Mouse (Mus musculus) embryonic stem cell, embryonic (primary cell): ENCODE results near the gene Rplp1.

Experiments used
- CTCF ChIA-PET, 4 experiments: fragments of 300-600 bp in 2 of 4; fragments of 350-600 bp in 2 of 4; sonication (Branson Sonifier 250); formaldehyde crosslinking; loops; one replicate each; lab custom pipeline; 2022; ENCODE audit warnings: inconsistent platforms in 2 of 4; lab: Charles Lee
- POLR2A ChIA-PET, 4 experiments: fragments of 300-600 bp in 2 of 4; fragments of 350-600 bp in 2 of 4; sonication (Branson Sonifier 250); formaldehyde crosslinking; loops; one replicate each; lab custom pipeline; 2022; ENCODE audit warnings: antibody characterized with exemption in 4 of 4, inconsistent platforms in 1 of 4; lab: Charles Lee

Gene Rplp1

GRCm38 (mm10) chr9:61867659-61868058, 46.7 kb downstream of the Rplp1 start:
- POLR2A ChIA-PET = interaction anchor here in 2 of 4 experiments (1.2 to 2.5 kb wide), 6 partner anchors 7 to 42 kb away, joined by 3 to 12 read pairs (median 4); no protein-coding TSS in a partner anchor
- CTCF ChIA-PET = interaction anchor here (0.5 to 1.6 kb wide), 6 partner anchors 7 to 952 kb away, joined by 3 to 5 read pairs (median 4); no protein-coding TSS in a partner anchor
